Mouse (Mus musculus): Measurements from ENCODE around the gene Ccnf.

DNA sequence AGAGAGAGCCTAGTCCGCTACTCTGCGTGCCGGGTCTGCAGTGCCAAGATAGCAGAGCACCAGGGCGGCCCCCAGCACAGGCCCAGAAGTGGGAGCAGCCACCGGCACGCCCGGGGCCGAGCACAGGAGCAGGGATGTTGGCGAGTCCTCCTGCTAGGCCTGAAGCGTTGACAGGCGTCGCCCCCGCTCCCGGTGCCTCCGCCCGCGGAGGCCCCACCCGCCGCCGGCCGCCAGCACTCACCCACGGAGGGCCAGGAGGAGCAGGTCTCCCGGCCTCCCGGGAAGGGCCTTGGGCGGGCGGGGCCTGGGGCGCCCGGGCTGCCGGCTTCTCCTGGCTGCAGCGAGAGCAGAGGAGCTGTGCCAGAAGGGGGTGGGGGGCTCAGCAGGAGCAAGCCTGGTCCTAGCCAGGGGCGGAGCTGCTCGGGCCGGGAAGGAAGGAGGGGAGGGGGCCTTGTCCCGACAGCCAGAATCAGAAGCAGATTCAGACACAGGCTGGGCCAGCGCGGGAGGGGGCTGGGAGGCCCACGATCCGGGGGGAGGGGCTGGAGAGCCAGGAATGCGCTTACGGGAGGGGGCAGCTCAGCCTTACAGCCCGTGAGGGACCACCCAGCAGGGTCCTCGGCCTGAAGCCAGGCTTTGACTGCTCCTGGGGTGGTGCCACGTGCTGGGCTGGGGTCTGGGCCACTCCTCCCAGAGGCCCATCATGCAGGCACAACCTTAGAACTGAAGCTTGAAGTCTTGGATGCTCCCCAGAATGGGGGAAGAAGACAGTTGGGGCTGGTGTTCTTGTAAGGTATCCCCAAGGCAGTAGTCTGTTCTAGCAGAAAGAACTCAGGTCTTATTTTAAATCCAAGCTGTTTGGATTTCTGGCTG, 42.0 kb downstream of the Ccnf start, which contains the start of gene Ntn3:
- TF ChIP-seq POLR2A (IDR thresholded peaks at IDR 0.05; ENCODE audit: extremely low read depth, insufficient read depth, low read length) (no peak), CTCF (IDR thresholded peaks at IDR 0.05; ENCODE audit: low read depth, low read length) (no peak)
